8 mouse cellular contexts compared by ENCODE assay signal in genomic region chr11:116580031-116580652, GRCm38 (mm10). TPM values are rescaled to one million over a fixed set of nuclear protein-coding genes. Genes with fewer than 3 reads are reported as not detected.
DNase-seq lines count a peak whose midpoint lies in the region; ATAC-seq lines count a peak whose summit lies in the region.

No protein-coding gene starts in this region.

- DNase-seq in frontal cortex, postnatal 10 days (ENCODE audit: low spot score in 2 of 2) = no peak
- DNase-seq in 416B (ENCODE audit: low read depth) (peak; percentile 90), liver (peak; percentile 70)
- DNase-seq in adrenal gland, postnatal 10 days = no peak
- no peak for DNase-seq in Muller cell, postnatal 12 days (ENCODE audit: inconsistent ontology term)
- DNase-seq in urinary bladder, postnatal 10 days (ENCODE audit: low spot score) = no peak

- 0 out of 2 replicates have a peak, but pooled peaks have one; percentile 3 for ATAC-seq in frontal cortex, adult (ENCODE audit: low TSS enrichment)
- peak; percentile 77 for ATAC-seq in erythroblast, adult 5-6 weeks (replicated peaks; ENCODE audit: low FRiP score, poor library complexity, severe bottlenecking)

RNA-seq across cellular contexts. Expression of gene Ube2o, which starts 1.1 kb away (rescaled TPM):
- 473 and 508 TPM in 2 replicates for total RNA-seq in erythroblast, adult 5-6 weeks (2015; ENCODE audit: low replicate concordance)
- 800 and 935 TPM in 2 replicates for total RNA-seq in erythroblast, adult 5-6 weeks (2017; ENCODE audit: low replicate concordance)
- total RNA-seq in adrenal gland, postnatal 10 days (2021) = 10 to 100 TPM; 20.8 to 29.8 TPM

RNA-seq across cellular contexts. Expression of gene Aanat, which starts 6.1 kb away (rescaled TPM):
- not detected in 2 replicates for total RNA-seq in erythroblast, adult 5-6 weeks (2015; ENCODE audit: low replicate concordance)
- total RNA-seq in erythroblast, adult 5-6 weeks (2017; ENCODE audit: low replicate concordance) = not detected in 2 replicates
- not detected for total RNA-seq in adrenal gland, postnatal 10 days (2021)

RNA-seq across cellular contexts. Expression of gene Rhbdf2, which starts 46.7 kb away (rescaled TPM):
- total RNA-seq in erythroblast, adult 5-6 weeks (2015; ENCODE audit: low replicate concordance) = 2.3 and 5.0 TPM in 2 replicates
- 2.8 and 3.2 TPM in 2 replicates for total RNA-seq in erythroblast, adult 5-6 weeks (2017; ENCODE audit: low replicate concordance)
- 10 to 100 TPM; 11.1 to 14.4 TPM for total RNA-seq in adrenal gland, postnatal 10 days (2021)

RNA-seq across cellular contexts. Expression of gene Sphk1, which starts 49.4 kb away (rescaled TPM):
- 14.2 and 15.9 TPM in 2 replicates for total RNA-seq in erythroblast, adult 5-6 weeks (2015; ENCODE audit: low replicate concordance)
- 45.3 and 46.3 TPM in 2 replicates for total RNA-seq in erythroblast, adult 5-6 weeks (2017; ENCODE audit: low replicate concordance)
- 1 to 10 TPM; 3.0 to 5.1 TPM for total RNA-seq in adrenal gland, postnatal 10 days (2021)

Comparison
In these comparisons a context has a peak if more than half of its experiments do, and no peak if none do; other contexts are left out.
1. DNase-seq: peak in 416B (single experiment) and liver (single experiment); none in frontal cortex, postnatal 10 days (0 of 2), adrenal gland, postnatal 10 days (single experiment), Muller cell, postnatal 12 days (single experiment) and urinary bladder, postnatal 10 days (single experiment).
2. RNA of gene Ube2o, which starts 1.1 kb away (total RNA-seq): 473 to 935 TPM in erythroblast, adult 5-6 weeks; 20.8 to 29.8 TPM in adrenal gland, postnatal 10 days; every median in the first group is over 10 times any median in the second.